Comparison of ENCODE assay signal across 7 mouse cellular contexts in the genomic region with DNA sequence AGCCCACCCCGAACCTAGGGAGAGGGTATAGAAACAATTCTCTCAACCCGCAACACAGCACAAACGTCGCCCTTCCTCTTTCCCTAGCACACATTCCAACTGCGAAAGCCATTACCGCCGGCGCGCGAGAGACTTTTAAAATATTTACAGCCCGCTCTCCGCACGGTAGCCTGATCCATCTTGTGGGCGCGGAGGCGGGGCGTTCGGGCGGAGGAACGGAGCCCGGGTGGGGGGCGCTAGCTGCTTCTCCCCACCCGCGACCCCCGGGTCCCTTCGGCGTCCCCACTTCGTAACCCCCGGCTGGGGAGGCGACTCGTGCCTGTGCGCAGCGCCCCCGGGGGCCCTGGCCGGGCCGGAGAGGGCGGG. TPM values are rescaled to one million over a fixed set of nuclear protein-coding genes. Genes with fewer than 3 reads are reported as not detected.
A peak's percentile ranks its signal among the peaks of the same experiment; 100 is the strongest.
DNase-seq lines count a peak whose midpoint lies in the region; ATAC-seq lines count a peak whose summit lies in the region.

No protein-coding gene starts in this region.

- H3K4me2 ChIP-seq in lung, embryonic 15.5 days, result peak overlapping the region; percentile 73
- peak overlapping the region; percentile 57 for H3K4me2 ChIP-seq in embryonic facial prominence, embryonic 15.5 days (replicated peaks)
- peak overlapping the region; percentile 64 for H3K4me2 ChIP-seq in intestine, embryonic 15.5 days (replicated peaks)
- H3K4me2 ChIP-seq in neural tube, embryonic 12.5 days (replicated peaks), result peak overlapping the region; percentile 65

- H3K4me1 ChIP-seq in lung, embryonic 15.5 days, result peaks cover 65% of the 10 kb centered on the region
- peaks cover 46% of the 10 kb centered on the region for H3K4me1 ChIP-seq in embryonic facial prominence, embryonic 15.5 days
- H3K4me1 ChIP-seq in intestine, embryonic 15.5 days (replicated peaks), result peaks cover 16% of the 10 kb centered on the region
- H3K4me1 ChIP-seq in neural tube, embryonic 12.5 days, result peaks cover 46% of the 10 kb centered on the region

- H3K36me3 ChIP-seq in lung, embryonic 15.5 days, result no peaks in the 10 kb centered on the region
- no peaks in the 10 kb centered on the region for H3K36me3 ChIP-seq in embryonic facial prominence, embryonic 15.5 days
- no peaks in the 10 kb centered on the region for H3K36me3 ChIP-seq in intestine, embryonic 15.5 days
- no peaks in the 10 kb centered on the region for H3K36me3 ChIP-seq in neural tube, embryonic 12.5 days

- H3K27ac ChIP-seq in lung, embryonic 15.5 days, result peak overlapping the region; percentile 92
- H3K27ac ChIP-seq in embryonic facial prominence, embryonic 15.5 days (replicated peaks), result peak overlapping the region; percentile 84
- peak overlapping the region; percentile 86 for H3K27ac ChIP-seq in intestine, embryonic 15.5 days
- peak overlapping the region; percentile 96 for H3K27ac ChIP-seq in neural tube, embryonic 12.5 days

- ATAC-seq in lung, embryonic 15.5 days (ENCODE audit: borderline replicate concordance, extremely low read depth, low FRiP score, low TSS enrichment), result no peak
- ATAC-seq in embryonic facial prominence, embryonic 15.5 days (ENCODE audit: insufficient number of reproducible peaks, low FRiP score, low TSS enrichment, low read depth), result no peak
- peak; percentile 1; the same call in 1 of the 2 replicates for ATAC-seq in intestine, embryonic 15.5 days
- peak; percentile 19; the same call in 1 of the 2 replicates for ATAC-seq in neural tube, embryonic 12.5 days (ENCODE audit: low FRiP score, low read depth)
- ATAC-seq in megakaryocyte progenitor cell, adult 5-6 weeks (replicated peaks; ENCODE audit: poor library complexity), result no peak
- ATAC-seq in monocyte, adult 5-6 weeks (replicated peaks; ENCODE audit: insufficient number of reproducible peaks, low FRiP score, low TSS enrichment, poor library complexity, severe bottlenecking), result no peak

- no peak for DNase-seq in lung, postnatal 36 days

- WGBS in lung, embryonic 15.5 days, result 1% methylated on average over 6 of the region's 37 CpGs
- 2% methylated on average over 37 of the region's 37 CpGs for WGBS in embryonic facial prominence, embryonic 15.5 days
- WGBS in intestine, embryonic 15.5 days, result 1% methylated on average over 36 of the region's 37 CpGs
- WGBS in neural tube, embryonic 12.5 days, result 2% methylated on average over 37 of the region's 37 CpGs

- peak overlapping the region; percentile 65 for H3K4me3 ChIP-seq in lung, embryonic 15.5 days
- H3K4me3 ChIP-seq in embryonic facial prominence, embryonic 15.5 days (replicated peaks), result peak overlapping the region; percentile 56
- peak overlapping the region; percentile 57 for H3K4me3 ChIP-seq in intestine, embryonic 15.5 days (replicated peaks)
- H3K4me3 ChIP-seq in neural tube, embryonic 12.5 days, result peak overlapping the region; percentile 51

- peak overlapping the region; percentile 73 for H3K9ac ChIP-seq in lung, embryonic 15.5 days
- H3K9ac ChIP-seq in embryonic facial prominence, embryonic 15.5 days, result peak overlapping the region; percentile 40
- peak overlapping the region; percentile 66 for H3K9ac ChIP-seq in intestine, embryonic 15.5 days
- peak overlapping the region; percentile 71 for H3K9ac ChIP-seq in neural tube, embryonic 12.5 days

- H3K27me3 ChIP-seq in lung, embryonic 15.5 days, result peaks cover 79% of the 10 kb centered on the region
- H3K27me3 ChIP-seq in embryonic facial prominence, embryonic 15.5 days, result peaks cover 67% of the 10 kb centered on the region
- H3K27me3 ChIP-seq in intestine, embryonic 15.5 days (replicated peaks), result peaks cover 53% of the 10 kb centered on the region
- H3K27me3 ChIP-seq in neural tube, embryonic 12.5 days (replicated peaks), result peaks cover 53% of the 10 kb centered on the region

- H3K9me3 ChIP-seq in lung, embryonic 15.5 days, result no peaks in the 10 kb centered on the region
- no peaks in the 10 kb centered on the region for H3K9me3 ChIP-seq in embryonic facial prominence, embryonic 15.5 days (replicated peaks)
- H3K9me3 ChIP-seq in intestine, embryonic 15.5 days, result no peaks in the 10 kb centered on the region
- H3K9me3 ChIP-seq in neural tube, embryonic 12.5 days, result no peaks in the 10 kb centered on the region

RNA-seq across cellular contexts. Expression of gene Bcor, which starts 32.4 kb away (rescaled TPM):
- 20.1 and 20.8 TPM in 2 replicates for polyA plus RNA-seq in lung, embryonic 15.5 days (2015; fragmentation: Nextera tagmentation; extraction: Ambion mirVana)
- polyA plus RNA-seq in embryonic facial prominence, embryonic 15.5 days (2015; fragmentation: Nextera tagmentation; extraction: Ambion mirVana), result 13.9 and 14.5 TPM in 2 replicates
- polyA plus RNA-seq in intestine, embryonic 15.5 days (2015; fragmentation: Nextera tagmentation; extraction: Ambion mirVana), result 12.4 and 13.7 TPM in 2 replicates
- polyA plus RNA-seq in neural tube, embryonic 12.5 days (2016; fragmentation: Nextera tagmentation; extraction: Ambion mirVana), result 23.0 and 23.2 TPM in 2 replicates
- total RNA-seq in megakaryocyte progenitor cell, adult 5-6 weeks (2015), result 35.3 and 42.7 TPM in 2 replicates
- total RNA-seq in megakaryocyte progenitor cell, adult 5-6 weeks (2017), result 24.7 and 29.1 TPM in 2 replicates
- 26.0 to 43.7 TPM (median 27.1 TPM) in 3 replicates for total RNA-seq in monocyte, adult 5-6 weeks (2017)

Comparison
In these comparisons a context has a peak if more than half of its experiments do, and no peak if none do; other contexts are left out.
1. ATAC-seq: peak in intestine, embryonic 15.5 days (single experiment) and neural tube, embryonic 12.5 days (single experiment); none in lung, embryonic 15.5 days (single experiment), embryonic facial prominence, embryonic 15.5 days (single experiment), megakaryocyte progenitor cell, adult 5-6 weeks (single experiment) and monocyte, adult 5-6 weeks (single experiment).
2. Peak in every context shown above with its lines, with median percentiles within 50 percentile points of each other: H3K27ac ChIP-seq, H3K4me2 ChIP-seq, H3K4me3 ChIP-seq and H3K9ac ChIP-seq.